Mouse (Mus musculus) cerebellum, adult 11 months (tissue): ENCODE measurements around the gene Satb2.
A peak's percentile ranks its signal among the peaks of the same experiment; 100 is the strongest.

Experiments used
- DNase-seq: peaks from one replicate; pipeline ENCODE4 v3.0.0; 2022

Satb2 gene

GRCm38 (mm10) chr1:56978151-56978700, at the start of gene Satb2:
Gene Satb2, minus strand, starts transcription at chr1:56978650.
- no peak for DNase-seq

DNA sequence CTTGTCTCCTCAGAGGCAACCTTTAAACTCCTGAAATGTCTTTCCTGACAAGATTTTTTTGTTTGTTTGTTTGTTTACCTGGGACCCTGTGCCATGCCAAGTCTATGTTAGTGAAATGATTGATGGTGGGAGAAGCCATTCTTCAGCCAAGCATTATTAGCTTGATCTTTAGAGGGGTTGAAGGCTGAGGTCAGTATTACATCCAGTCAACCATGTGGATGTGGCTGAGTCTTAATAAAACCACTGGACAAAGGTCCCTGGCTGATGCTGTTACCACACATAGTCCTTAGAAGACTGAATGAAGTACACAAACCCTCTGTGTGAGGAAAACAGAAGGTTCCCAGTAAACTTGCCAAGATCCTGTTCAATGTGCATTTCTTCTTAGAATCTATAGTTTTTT, 40.5 kb upstream of the Satb2 start:
- DNase-seq, result no peak

DNA sequence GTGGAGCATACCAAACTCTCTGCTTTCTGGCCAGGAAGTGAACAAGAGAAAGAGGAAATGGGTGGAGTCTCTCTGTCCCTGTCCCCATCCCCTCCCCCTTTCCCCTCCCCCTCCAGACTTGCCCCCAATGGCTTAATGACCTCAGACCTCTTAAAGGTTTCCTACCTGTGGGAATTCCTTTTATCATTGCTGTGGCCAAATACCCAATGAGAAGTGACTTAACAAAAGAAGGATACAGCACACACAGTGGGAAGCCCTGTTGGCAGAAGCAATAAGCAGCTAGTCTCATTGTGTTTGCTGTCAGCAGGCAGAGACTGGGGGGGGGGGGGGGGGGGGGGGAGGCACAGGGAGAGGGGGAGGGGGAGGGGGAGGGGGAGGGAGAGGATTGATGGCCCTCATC, 35.4 kb upstream of the Satb2 start:
- no peak for DNase-seq

GRCm38 (mm10) chr1:57009171-57009570, 30.7 kb upstream of the Satb2 start:
- DNase-seq, result no peak

DNA sequence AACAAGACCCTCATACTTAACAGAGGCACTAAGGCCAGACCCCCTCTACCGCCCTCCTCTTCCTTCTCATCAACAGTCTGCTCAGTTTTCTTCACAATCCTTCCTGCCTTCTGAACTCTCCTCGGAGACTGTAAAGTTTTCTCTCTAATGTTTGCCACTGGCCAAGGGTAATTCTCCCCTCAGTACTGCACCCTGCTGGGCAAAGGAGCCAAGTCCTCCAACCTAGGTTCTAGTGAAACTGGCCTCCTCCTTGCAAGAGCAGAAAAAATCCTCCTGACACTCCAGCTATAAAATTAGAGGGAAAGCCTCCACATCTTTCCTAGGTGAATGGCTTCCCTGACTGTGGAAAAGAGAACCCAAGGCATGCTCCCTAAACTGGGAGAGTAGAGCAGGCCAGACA, 16.6 kb upstream of the Satb2 start:
- DNase-seq, result no peak

DNA sequence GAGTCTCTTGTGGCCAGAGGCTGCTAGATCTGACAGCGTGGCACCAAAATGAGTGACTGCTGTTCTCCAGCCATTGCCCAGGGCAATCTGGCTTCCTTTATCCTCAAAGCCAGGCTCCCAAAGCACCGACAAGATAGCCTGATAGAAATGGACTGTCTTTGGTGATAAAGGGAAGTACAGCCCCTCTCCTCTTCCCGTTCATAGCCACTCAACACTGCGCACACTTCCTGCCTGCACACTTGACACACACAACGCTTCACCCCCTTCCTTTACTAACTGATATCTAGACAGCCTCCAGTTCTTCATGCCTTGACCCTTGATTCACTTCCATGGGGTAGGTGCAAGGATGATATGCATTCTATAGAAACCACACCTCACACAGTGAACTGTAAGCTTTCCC, 13.9 kb upstream of the Satb2 start:
- no peak for DNase-seq

GRCm38 (mm10) chr1:56991613-56992012, 13.2 kb upstream of the Satb2 start:
- DNase-seq, result no peak

DNA sequence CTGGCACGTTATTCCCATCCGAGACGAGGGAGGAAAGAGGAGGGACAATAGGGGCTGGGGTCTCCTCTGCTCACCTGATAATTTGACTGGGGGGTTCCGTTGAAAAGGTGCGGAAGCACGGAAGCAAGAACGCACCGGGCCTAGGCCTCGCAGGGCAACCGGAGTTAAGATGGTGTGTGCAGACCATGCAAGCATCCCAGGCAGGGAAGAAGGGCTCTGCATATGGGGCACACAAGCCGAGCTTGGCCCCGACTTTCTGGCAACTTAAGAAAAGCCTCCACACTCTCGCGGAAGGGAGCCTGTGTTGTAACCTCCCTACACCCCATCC, 6.0 kb upstream of the Satb2 start:
- DNase-seq, result no peak

- DNase-seq, result no peak
These were observed 5.5 kb upstream of the Satb2 start for GRCm38 (mm10) chr1:56983771-56984482.

GRCm38 (mm10) chr1:56983100-56983590, 4.7 kb upstream of the Satb2 start:
- DNase-seq, result no peak

DNA sequence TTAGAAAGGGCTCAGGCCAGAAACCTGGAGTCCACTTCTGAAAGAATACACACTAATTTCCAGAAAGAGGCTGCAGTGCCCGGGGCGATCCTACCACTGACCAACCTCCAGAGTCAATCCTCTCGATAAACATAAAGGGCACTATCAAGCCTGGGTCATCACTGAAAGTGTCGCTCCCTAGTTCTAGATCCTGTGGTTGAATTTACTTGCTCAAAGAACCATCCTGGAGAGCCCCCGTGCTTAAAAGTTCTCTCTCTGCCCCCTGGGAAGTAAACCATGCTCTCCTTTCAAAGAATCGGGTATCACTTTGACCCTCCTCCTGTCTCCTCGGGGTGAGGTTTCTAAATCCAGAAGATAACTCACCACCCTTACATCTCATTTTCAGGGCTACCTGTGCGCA, 4.2 kb upstream of the Satb2 start:
- DNase-seq, result no peak

GRCm38 (mm10) chr1:56981947-56982555, 3.6 kb upstream of the Satb2 start:
- DNase-seq, result no peak

DNA sequence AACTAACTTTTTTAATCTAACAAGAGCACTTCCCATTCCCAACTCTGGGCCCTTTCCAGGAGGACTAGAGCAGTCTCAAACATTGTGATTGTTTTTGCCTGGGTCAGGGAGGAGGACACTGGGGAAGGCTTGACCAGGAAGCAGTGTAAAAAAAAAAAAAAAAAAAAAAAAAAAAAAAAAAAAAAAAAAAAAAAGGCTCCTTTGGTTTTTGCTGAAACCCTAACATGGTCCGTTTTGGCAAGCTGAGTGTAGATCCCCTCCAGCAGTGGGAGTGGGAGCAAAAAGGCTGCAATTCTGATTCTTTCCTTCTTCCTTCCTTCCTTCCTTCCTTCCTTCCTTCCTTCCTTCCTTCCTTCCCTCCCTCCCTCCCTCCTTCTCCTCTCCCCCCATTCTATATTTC, 3.1 kb upstream of the Satb2 start:
- no peak for DNase-seq

DNA sequence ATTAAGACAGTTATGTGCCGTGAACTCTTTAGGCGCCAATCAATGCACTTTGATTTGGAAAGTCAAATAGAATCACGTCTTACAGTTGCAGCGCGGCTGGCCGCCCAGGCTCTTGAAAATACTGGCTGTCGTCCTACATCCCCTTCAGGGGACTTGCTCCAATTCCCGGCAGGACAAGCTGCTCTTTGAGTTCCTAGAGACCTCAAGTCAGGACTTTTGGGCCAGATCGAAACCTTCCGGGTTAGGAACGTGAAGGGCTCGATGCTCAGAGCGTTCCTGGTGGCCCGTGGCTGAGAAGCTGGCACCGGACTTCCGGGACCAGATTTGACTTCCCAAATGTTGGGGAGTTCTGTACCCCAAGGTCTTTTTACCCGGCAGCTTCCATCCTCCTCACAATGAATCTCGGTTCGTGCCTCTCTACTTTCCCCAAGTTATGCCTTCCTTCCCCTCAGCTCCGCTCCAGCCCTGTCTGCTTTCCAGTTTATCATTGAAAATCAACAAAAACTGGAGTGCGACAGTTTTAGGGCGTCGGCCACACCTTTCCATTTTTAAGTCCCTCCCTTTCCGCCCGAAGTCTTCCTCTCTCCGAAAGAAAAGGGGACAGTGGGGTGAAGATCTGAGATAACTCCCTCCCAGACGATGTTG, 2.3 kb upstream of the Satb2 start:
- no peak for DNase-seq

GRCm38 (mm10) chr1:56979531-56980395, 1.3 kb upstream of the Satb2 start:
- DNase-seq, result no peak

DNA sequence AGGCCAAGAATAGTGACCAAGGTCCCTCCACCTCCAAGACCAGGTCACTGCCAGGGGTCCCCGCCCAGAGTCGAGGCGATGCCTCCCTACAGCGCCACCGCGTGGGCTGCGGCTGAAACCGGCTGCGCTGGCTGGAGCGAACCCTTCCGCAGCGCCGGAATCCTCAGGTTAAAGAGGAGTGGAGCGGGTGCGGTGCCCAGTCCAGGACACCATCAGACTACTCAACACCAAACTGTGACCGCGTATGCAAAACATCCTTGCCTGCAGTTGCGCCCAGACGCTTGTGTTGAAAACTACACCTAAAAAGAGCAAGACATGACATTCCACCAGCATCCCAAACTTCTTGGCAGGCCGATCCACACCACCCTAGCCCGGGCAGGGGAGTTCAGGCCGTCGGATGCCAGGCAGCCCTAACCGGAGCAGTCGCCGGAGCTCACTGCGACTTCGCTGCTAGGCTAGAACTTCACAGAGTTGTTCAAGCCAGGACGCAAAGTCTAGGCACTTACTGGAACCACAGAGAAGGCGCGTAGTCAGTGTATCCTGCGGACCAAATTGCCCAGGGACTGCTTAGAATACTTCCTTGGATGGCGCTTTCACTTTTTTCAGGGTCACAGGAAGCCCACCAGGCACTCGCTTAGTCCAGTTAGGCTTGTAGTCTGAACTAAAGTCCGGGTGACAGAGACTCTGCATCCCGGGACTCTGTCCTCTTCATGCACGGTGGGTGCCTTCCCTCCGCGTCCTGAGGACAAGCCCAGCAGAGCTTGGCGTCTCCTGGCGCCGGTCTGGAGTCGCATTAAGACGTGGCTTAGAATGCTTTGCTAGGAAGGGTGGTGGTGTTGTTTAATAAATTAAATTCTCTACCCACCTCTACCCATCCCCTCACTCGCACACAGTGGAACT, 999 bp downstream of the Satb2 start:
- peak; percentile 35 for DNase-seq

- no peak for DNase-seq
These were observed 1.7 kb downstream of the Satb2 start for GRCm38 (mm10) chr1:56976825-56977104.

DNA sequence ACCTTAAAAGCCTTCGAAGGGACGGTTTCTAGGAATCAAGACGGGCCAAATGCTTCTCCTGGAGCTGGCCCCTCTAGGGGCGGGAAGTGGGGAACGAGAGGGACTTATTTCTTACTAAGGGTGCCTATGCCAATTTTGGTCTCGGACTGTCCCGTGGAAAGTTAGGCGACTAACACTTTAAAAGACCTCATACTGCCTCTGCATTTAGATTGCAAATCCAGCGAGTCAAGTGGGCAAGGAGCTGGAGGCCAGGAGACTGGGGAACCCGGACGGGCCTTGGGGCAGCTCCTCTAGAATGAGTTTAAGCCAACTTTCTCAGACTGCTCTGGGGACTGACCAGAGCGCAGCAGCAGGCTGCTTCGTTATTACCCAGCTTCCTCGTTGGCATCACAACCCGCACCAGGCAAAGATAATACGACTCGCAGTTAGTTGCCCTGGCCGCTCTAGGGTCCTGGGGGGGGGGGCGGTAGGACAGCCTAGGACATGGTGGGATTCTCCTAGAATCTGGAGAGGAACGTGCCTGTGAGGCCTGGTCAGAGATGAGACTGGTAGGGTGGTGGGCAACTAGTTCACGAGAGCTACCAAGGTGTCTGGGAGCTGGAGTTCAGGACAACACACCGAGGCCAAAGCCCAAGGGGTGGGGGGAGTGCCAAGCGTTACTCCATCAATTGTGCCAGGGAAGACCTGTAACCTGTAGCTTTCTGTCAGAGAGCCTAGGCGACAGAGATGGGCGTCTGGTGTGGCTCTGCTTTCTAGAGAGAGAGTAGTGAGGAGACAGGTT, 2.2 kb downstream of the Satb2 start:
- no peak for DNase-seq

- no peak for DNase-seq
These were observed 2.9 kb downstream of the Satb2 start for GRCm38 (mm10) chr1:56975546-56975945.

GRCm38 (mm10) chr1:56974187-56974586, 4.3 kb downstream of the Satb2 start:
- DNase-seq, result no peak

DNA sequence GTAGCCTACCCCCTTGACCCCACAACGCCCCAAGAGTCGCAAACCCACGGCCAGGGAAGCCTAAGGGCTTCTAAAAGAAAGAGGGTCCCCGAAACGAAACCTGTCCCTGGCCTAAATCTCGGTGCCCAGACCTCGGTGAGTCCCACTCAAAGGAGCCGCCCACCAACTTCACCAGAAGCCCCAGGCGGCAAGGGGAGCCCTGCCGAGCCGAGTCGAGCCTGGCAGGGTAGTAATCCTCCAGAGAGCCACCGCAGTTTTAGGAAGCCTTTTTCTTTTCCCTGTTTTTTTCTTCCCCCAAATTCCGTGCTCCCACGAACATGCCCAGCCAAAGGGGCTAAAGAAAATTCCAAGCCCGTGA, 4.9 kb downstream of the Satb2 start:
- DNase-seq, result no peak
